Mouse (Mus musculus): ENCODE measurements around the gene Macrod2.

Gene Macrod2

GRCm38 (mm10) chr2:141056685-141057454 lies 661.8 kb downstream of the Macrod2 start:
- no peak for DNase-seq (ENCODE audit: extremely low read depth, low read depth)

- DNase-seq (ENCODE audit: extremely low read depth, low read depth), result no peak
Observed at GRCm38 (mm10) chr2:141057455-141057833, 662.3 kb downstream of the Macrod2 start.

GRCm38 (mm10) chr2:141073981-141074855 lies 679.1 kb downstream of the Macrod2 start:
- DNase-seq (ENCODE audit: extremely low read depth, low read depth), result no peak

- no peak for DNase-seq (ENCODE audit: extremely low read depth, low read depth)
Observed at GRCm38 (mm10) chr2:141078221-141078620, 683.1 kb downstream of the Macrod2 start.

- no peak for DNase-seq (ENCODE audit: extremely low read depth, low read depth)
Observed at GRCm38 (mm10) chr2:141091320-141091719, 696.2 kb downstream of the Macrod2 start.

GRCm38 (mm10) chr2:141117579-141117978 lies 722.5 kb downstream of the Macrod2 start:
- no peak for DNase-seq (ENCODE audit: extremely low read depth, low read depth)

GRCm38 (mm10) chr2:141123875-141124274 lies 728.8 kb downstream of the Macrod2 start:
- no peak for DNase-seq (ENCODE audit: extremely low read depth, low read depth)

GRCm38 (mm10) chr2:141125638-141126037 lies 730.5 kb downstream of the Macrod2 start:
- no peak for DNase-seq (ENCODE audit: extremely low read depth, low read depth)

GRCm38 (mm10) chr2:141142266-141142665 lies 747.2 kb downstream of the Macrod2 start:
- no peak for DNase-seq (ENCODE audit: extremely low read depth, low read depth)

- DNase-seq (ENCODE audit: extremely low read depth, low read depth), result no peak
Observed at GRCm38 (mm10) chr2:141152011-141152772, 757.1 kb downstream of the Macrod2 start.

- no peak for DNase-seq (ENCODE audit: extremely low read depth, low read depth)
Observed at GRCm38 (mm10) chr2:141155972-141156371, 760.9 kb downstream of the Macrod2 start.

- DNase-seq (ENCODE audit: extremely low read depth, low read depth), result no peak
Observed at GRCm38 (mm10) chr2:141156979-141157593, 762.0 kb downstream of the Macrod2 start.

GRCm38 (mm10) chr2:141158161-141158560 lies 763.1 kb downstream of the Macrod2 start:
- no peak for DNase-seq (ENCODE audit: extremely low read depth, low read depth)

GRCm38 (mm10) chr2:141163918-141164317 lies 768.8 kb downstream of the Macrod2 start:
- no peak for DNase-seq (ENCODE audit: extremely low read depth, low read depth)

- DNase-seq (ENCODE audit: extremely low read depth, low read depth), result no peak
Observed at GRCm38 (mm10) chr2:141169586-141169985, 774.5 kb downstream of the Macrod2 start.

GRCm38 (mm10) chr2:141173167-141173566 lies 778.1 kb downstream of the Macrod2 start:
- no peak for DNase-seq (ENCODE audit: extremely low read depth, low read depth)

GRCm38 (mm10) chr2:141173607-141174006 lies 778.5 kb downstream of the Macrod2 start:
- no peak for DNase-seq (ENCODE audit: extremely low read depth, low read depth)

- DNase-seq (ENCODE audit: extremely low read depth, low read depth), result no peak
Observed at GRCm38 (mm10) chr2:141180656-141181055, 785.5 kb downstream of the Macrod2 start.

GRCm38 (mm10) chr2:141182034-141182759 lies 787.1 kb downstream of the Macrod2 start:
- no peak for DNase-seq (ENCODE audit: extremely low read depth, low read depth)

GRCm38 (mm10) chr2:141194476-141194875 lies 799.4 kb downstream of the Macrod2 start:
- DNase-seq (ENCODE audit: extremely low read depth, low read depth), result no peak

- DNase-seq (ENCODE audit: extremely low read depth, low read depth), result no peak
Observed at GRCm38 (mm10) chr2:141200481-141200880, 805.4 kb downstream of the Macrod2 start.

Data from MEL-GATA-1-ER (cell line).